Mouse (Mus musculus) kidney, embryonic 14.5 days (tissue): Measurements from ENCODE around the gene Col4a2. TPM values are rescaled to one million over a fixed set of nuclear protein-coding genes. Genes with fewer than 3 reads are reported as not detected.

Experiments used
- ATAC-seq: fragments of 200-750 bp; cut with Nextera tagmentation; 2 replicates; pipeline ENCODE4 v1.8.0; 2017; ENCODE audit warnings: moderate number of reproducible peaks, mild to moderate bottlenecking, moderate TSS enrichment, moderate library complexity; ENCODE audit not compliant: low FRiP score, low TSS enrichment
- H3K27ac ChIP-seq: fragments of 300-500 bp; sonication (generic); 2 replicates; pipeline ENCODE4 v1.5.1; 2014; ENCODE audit warnings: low read depth, mild to moderate bottlenecking, low read length, moderate library complexity, mixed read lengths
- H3K27me3 ChIP-seq: fragments of 300-500 bp; sonication (generic); 2 replicates; pipeline ENCODE4 v1.6.1; 2014; ENCODE audit warnings: mild to moderate bottlenecking, low read length; ENCODE audit not compliant: control insufficient read depth, insufficient read depth
- H3K36me3 ChIP-seq: fragments of 300-500 bp; sonication (generic); 2 replicates; pipeline ENCODE4 v1.6.1; 2014; ENCODE audit warnings: low read length, mixed read lengths; ENCODE audit not compliant: control insufficient read depth, insufficient read depth
- H3K4me1 ChIP-seq: fragments of 300-500 bp; sonication (generic); 2 replicates; pipeline ENCODE4 v1.6.1; 2014; ENCODE audit warnings: low read length, mixed read lengths; ENCODE audit not compliant: control insufficient read depth, insufficient read depth
- H3K4me2 ChIP-seq: fragments of 300-500 bp; sonication (generic); replicated peaks from 2 replicates; pipeline ENCODE4 v1.6.1; 2014; ENCODE audit warnings: low read depth, mild to moderate bottlenecking, low read length
- H3K4me3 ChIP-seq: fragments of 300-500 bp; sonication (generic); 2 replicates; pipeline ENCODE4 v1.5.1; 2014; ENCODE audit warnings: mild to moderate bottlenecking, low read length
- H3K9ac ChIP-seq: fragments of 300-500 bp; sonication (generic); 2 replicates; pipeline ENCODE4 v1.6.1; 2014; ENCODE audit warnings: low read depth, mild to moderate bottlenecking, low read length, moderate library complexity
- H3K9me3 ChIP-seq: fragments of 300-500 bp; sonication (generic); 2 replicates; pipeline ENCODE4 v1.6.1; 2016; ENCODE audit warnings: low read length; ENCODE audit not compliant: control insufficient read depth
- WGBS: fragments of 180-500 bp; shearing (Covaris S2); extraction: QIAGEN DNeasy Blood & Tissue Kit; methylation state at CpG from one replicate; pipeline ENCODE4 v1.1.7; 2014; 5-methylcytosine and 5-hydroxymethylcytosine counted together
- polyA plus RNA-seq: library from polyadenylated mRNA; unstranded; fragments of >200 nt; fragmentation: Nextera tagmentation; extraction: Ambion mirVana; gene quantifications from 2 replicates; pipeline ENCODE4 v1.2.1, GENCODE M21; 2014

Gene Col4a2
- polyA plus RNA-seq, 1 experiment from 2014 or later = 82.2 TPM

GRCm38 (mm10) chr8:11338507-11338906 is 25.9 kb downstream of the Col4a2 start:
- H3K27ac ChIP-seq = no peak overlapping the region
- 79% methylated on average over 9 of the region's 9 CpGs for WGBS

GRCm38 (mm10) chr8:11340310-11341110 is 27.9 kb downstream of the Col4a2 start:
- H3K36me3 ChIP-seq = no peaks in the 10 kb centered on the region
- peaks cover 11% of the 10 kb centered on the region for H3K4me1 ChIP-seq
- peak; percentile 67 for ATAC-seq
- H3K9me3 ChIP-seq = no peaks in the 10 kb centered on the region
- peak overlapping the region; percentile 56; the same call in 1 of the 2 replicates for H3K27ac ChIP-seq
- WGBS = 39% methylated on average over 12 of the region's 12 CpGs
- no peak overlapping the region for H3K4me3 ChIP-seq
- H3K9ac ChIP-seq = no peak overlapping the region; the same call in 1 of the 2 replicates
- no peaks in the 10 kb centered on the region for H3K27me3 ChIP-seq
- H3K4me2 ChIP-seq = no peak overlapping the region

More at GRCm38 (mm10) chr8:11338507-11338906, 25.9 kb downstream of the Col4a2 start:
- Histone ChIP-seq H3K27me3 (no peaks in the 10 kb centered on the region), H3K4me2 (no peak overlapping the region), H3K36me3 (no peaks in the 10 kb centered on the region), H3K4me3 (no peak overlapping the region), H3K4me1 (peaks cover 17% of the 10 kb centered on the region), H3K9ac (no peak overlapping the region), H3K9me3 (no peaks in the 10 kb centered on the region)
- no peak for ATAC-seq

DNA sequence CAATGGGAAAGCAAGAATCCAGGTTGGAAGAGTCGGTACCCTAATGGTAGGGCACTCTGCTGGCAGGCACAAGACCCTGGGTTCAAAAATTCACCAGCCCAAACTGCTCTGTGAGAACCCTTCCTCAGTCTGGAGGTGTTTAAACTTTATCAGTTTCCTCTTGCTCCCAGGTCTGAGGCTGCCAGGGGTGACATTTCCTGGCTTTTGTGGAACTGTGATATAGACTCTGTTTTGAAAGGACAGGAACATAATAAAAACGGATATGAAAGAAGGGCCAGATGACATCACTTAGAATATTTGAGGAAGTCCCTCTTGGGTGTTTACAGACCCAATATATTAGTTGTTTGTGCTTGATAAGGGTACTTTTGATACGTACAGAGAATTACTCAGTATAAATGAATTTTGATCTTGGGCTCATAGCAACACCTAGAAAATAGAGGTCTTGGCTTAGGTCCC is 28.5 kb downstream of the Col4a2 start:
- 81% methylated on average over 3 of the region's 3 CpGs for WGBS
- Histone ChIP-seq H3K9me3 (no peaks in the 10 kb centered on the region), H3K36me3 (no peaks in the 10 kb centered on the region), H3K27ac (peak overlapping the region; percentile 56; the same call in 1 of the 2 replicates), H3K4me3 (no peak overlapping the region), H3K27me3 (no peaks in the 10 kb centered on the region), H3K9ac (no peak overlapping the region), H3K4me2 (no peak overlapping the region), H3K4me1 (peaks cover 11% of the 10 kb centered on the region)
- ATAC-seq = no peak

- no peak overlapping the region for H3K4me2 ChIP-seq
- 89% methylated on average over 9 of the region's 9 CpGs for WGBS
- no peaks in the 10 kb centered on the region for H3K9me3 ChIP-seq
- H3K36me3 ChIP-seq = no peaks in the 10 kb centered on the region
- H3K4me3 ChIP-seq = no peak overlapping the region
- H3K9ac ChIP-seq = no peak overlapping the region
- no peak overlapping the region for H3K27ac ChIP-seq
- no peak for ATAC-seq
- peaks cover 15% of the 10 kb centered on the region for H3K4me1 ChIP-seq
- H3K27me3 ChIP-seq = no peaks in the 10 kb centered on the region
Measured at GRCm38 (mm10) chr8:11344459-11344858, 31.9 kb downstream of the Col4a2 start.

DNA sequence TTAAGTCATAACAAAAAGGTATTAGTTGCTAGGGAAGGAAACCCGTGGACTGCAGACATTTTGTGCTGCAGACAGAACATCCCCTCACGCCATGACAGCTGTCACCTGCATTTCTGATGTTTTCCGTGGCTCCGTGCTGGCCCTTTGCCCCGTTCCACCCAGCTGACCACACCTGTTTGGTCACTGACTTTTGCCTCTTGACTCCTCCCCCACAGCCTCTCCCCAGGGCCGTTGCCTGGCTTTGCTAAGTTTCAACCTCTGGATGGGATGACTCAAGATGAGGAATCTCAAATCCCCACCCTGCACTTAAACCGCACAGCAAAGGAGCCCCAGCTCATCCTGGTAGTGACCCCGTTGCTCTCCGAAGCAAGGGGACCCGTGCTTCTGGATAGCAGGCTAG is 33.6 kb downstream of the Col4a2 start:
- peaks cover 4% of the 10 kb centered on the region; the same call in 1 of the 2 replicates for H3K4me1 ChIP-seq
- H3K27me3 ChIP-seq = no peaks in the 10 kb centered on the region
- H3K36me3 ChIP-seq = no peaks in the 10 kb centered on the region
- no peak overlapping the region for H3K9ac ChIP-seq
- no peaks in the 10 kb centered on the region for H3K9me3 ChIP-seq
- no peak overlapping the region for H3K27ac ChIP-seq
- 66% methylated on average over 10 of the region's 10 CpGs for WGBS
- H3K4me3 ChIP-seq = no peak overlapping the region
- no peak for ATAC-seq
- H3K4me2 ChIP-seq = no peak overlapping the region

DNA sequence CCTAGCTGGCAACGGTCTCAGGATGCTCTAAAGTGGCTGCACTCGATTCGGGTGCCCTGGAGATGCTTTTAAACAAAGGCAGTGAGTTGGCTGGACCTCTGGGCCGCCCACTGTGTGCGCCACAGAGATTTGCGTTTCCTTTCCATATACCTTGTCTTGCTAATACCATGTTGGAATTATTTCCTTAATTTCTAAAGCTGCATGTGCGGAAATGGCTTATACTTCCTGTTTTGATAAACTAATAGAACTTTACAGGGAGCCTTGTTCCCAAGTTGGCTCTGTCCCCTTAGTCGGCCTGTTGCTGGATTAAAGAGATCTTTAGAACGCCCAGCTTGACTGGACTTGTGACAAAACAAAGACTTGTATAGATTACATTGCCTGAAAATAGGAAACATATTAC is 35.1 kb downstream of the Col4a2 start:
- no peaks in the 10 kb centered on the region for H3K27me3 ChIP-seq
- ATAC-seq = no peak
- H3K27ac ChIP-seq = no peak overlapping the region
- no peak overlapping the region for H3K9ac ChIP-seq
- no peaks in the 10 kb centered on the region for H3K9me3 ChIP-seq
- H3K4me3 ChIP-seq = no peak overlapping the region
- 84% methylated on average over 9 of the region's 9 CpGs for WGBS
- peaks cover 4% of the 10 kb centered on the region; the same call in 1 of the 2 replicates for H3K4me1 ChIP-seq
- no peak overlapping the region for H3K4me2 ChIP-seq
- H3K36me3 ChIP-seq = no peaks in the 10 kb centered on the region

DNA sequence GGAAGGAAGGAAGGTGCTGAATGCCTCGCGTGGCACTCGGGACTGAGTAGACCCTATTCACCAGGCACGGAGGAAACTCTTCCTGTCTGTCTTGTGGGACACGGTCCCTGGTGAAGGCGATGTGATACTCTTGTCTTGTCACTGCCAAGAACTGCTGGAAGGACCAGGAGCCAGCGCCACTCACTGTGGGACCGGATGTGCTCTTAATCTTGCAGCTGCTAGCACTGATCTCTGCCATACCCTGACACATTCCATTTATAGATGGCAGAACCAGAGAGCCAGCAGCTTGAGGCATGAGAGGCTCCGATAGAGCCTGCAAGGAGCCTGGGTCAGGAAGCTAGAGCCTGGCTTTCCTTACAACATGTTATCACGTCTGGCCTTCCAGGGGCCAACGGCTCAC is 36.0 kb downstream of the Col4a2 start:
- Histone ChIP-seq H3K27ac (no peak overlapping the region), H3K27me3 (no peaks in the 10 kb centered on the region), H3K4me3 (no peak overlapping the region), H3K36me3 (no peaks in the 10 kb centered on the region), H3K9ac (no peak overlapping the region; the same call in 1 of the 2 replicates), H3K9me3 (no peaks in the 10 kb centered on the region), H3K4me2 (no peak overlapping the region), H3K4me1 (peaks cover 4% of the 10 kb centered on the region; the same call in 1 of the 2 replicates)
- 85% methylated on average over 11 of the region's 11 CpGs for WGBS
- no peak for ATAC-seq

GRCm38 (mm10) chr8:11351355-11351754 is 38.8 kb downstream of the Col4a2 start:
- Histone ChIP-seq H3K27ac (no peak overlapping the region), H3K4me1 (peaks cover 2% of the 10 kb centered on the region), H3K27me3 (no peaks in the 10 kb centered on the region), H3K4me3 (no peak overlapping the region), H3K4me2 (no peak overlapping the region), H3K9me3 (no peaks in the 10 kb centered on the region), H3K9ac (no peak overlapping the region), H3K36me3 (peaks cover 4% of the 10 kb centered on the region; the same call in 1 of the 2 replicates)
- no peak for ATAC-seq
- 89% methylated on average over 6 of the region's 6 CpGs for WGBS

GRCm38 (mm10) chr8:11352514-11352913 is 39.9 kb downstream of the Col4a2 start:
- H3K27me3 ChIP-seq = no peaks in the 10 kb centered on the region
- WGBS = 74% methylated on average over 11 of the region's 11 CpGs

More at GRCm38 (mm10) chr8:11352514-11352913, 39.9 kb downstream of the Col4a2 start:
- no peak overlapping the region for H3K9ac ChIP-seq
- peaks cover under 1% of the 10 kb centered on the region; the same call in 1 of the 2 replicates for H3K4me1 ChIP-seq
- peaks cover 4% of the 10 kb centered on the region; the same call in 1 of the 2 replicates for H3K36me3 ChIP-seq
- no peak overlapping the region for H3K27ac ChIP-seq
- no peak overlapping the region for H3K4me3 ChIP-seq
- ATAC-seq = no peak
- H3K4me2 ChIP-seq = no peak overlapping the region
- H3K9me3 ChIP-seq = no peaks in the 10 kb centered on the region
